Mouse (Mus musculus) intestine, embryonic 16.5 days (tissue): Measurements from ENCODE around the gene Ass1. TPM values are rescaled to one million over a fixed set of nuclear protein-coding genes. Genes with fewer than 3 reads are reported as not detected.
A peak's percentile ranks its signal among the peaks of the same experiment; 100 is the strongest.

Source experiments
- ATAC-seq: fragments of 200-750 bp; cut with Nextera tagmentation; 2 replicates; pipeline ENCODE4 v1.8.0; 2017; ENCODE audit warnings: moderate TSS enrichment, moderate library complexity
- H3K27ac ChIP-seq: fragments of 300-500 bp; sonication (generic); 2 replicates; pipeline ENCODE4 v1.5.1; 2014; ENCODE audit warnings: mild to moderate bottlenecking, low read length
- H3K27me3 ChIP-seq: fragments of 300-500 bp; sonication (generic); replicated peaks from 2 replicates; pipeline ENCODE4 v1.6.1; 2014; ENCODE audit warnings: low read length, control low read depth, mixed read lengths; ENCODE audit not compliant: control insufficient read depth, insufficient read depth
- H3K36me3 ChIP-seq: fragments of 300-500 bp; sonication (generic); 2 replicates; pipeline ENCODE4 v1.6.1; 2014; ENCODE audit warnings: low read length, control low read depth; ENCODE audit not compliant: control insufficient read depth, insufficient read depth
- H3K4me1 ChIP-seq: fragments of 300-500 bp; sonication (generic); 2 replicates; pipeline ENCODE4 v1.6.1; 2014; ENCODE audit warnings: low read length, control low read depth, mixed read lengths; ENCODE audit not compliant: control insufficient read depth, insufficient read depth
- H3K4me2 ChIP-seq: fragments of 300-500 bp; sonication (generic); 2 replicates; pipeline ENCODE4 v1.6.1; 2014; ENCODE audit warnings: low read depth, low read length, control low read depth
- H3K4me3 ChIP-seq: fragments of 300-500 bp; sonication (generic); 2 replicates; pipeline ENCODE4 v1.5.1; 2014; ENCODE audit warnings: mild to moderate bottlenecking, low read length
- H3K9ac ChIP-seq: fragments of 300-500 bp; sonication (generic); 2 replicates; pipeline ENCODE4 v1.6.1; 2014; ENCODE audit warnings: low read depth, low read length
- H3K9me3 ChIP-seq: fragments of 300-500 bp; sonication (generic); 2 replicates; pipeline ENCODE4 v1.6.1; 2016; ENCODE audit warnings: low read length, control low read depth; ENCODE audit not compliant: control insufficient read depth
- WGBS: fragments of 180-500 bp; shearing (Covaris S2); extraction: QIAGEN DNeasy Blood & Tissue Kit; methylation state at CpG from one replicate; pipeline ENCODE4 v1.1.7; 2014; 5-methylcytosine and 5-hydroxymethylcytosine counted together
- polyA plus RNA-seq: library from polyadenylated mRNA; unstranded; fragments of >200 nt; fragmentation: Nextera tagmentation; extraction: Ambion mirVana; gene quantifications from 2 replicates; pipeline ENCODE4 v1.2.1, GENCODE M21; 2015

The Ass1 gene
- polyA plus RNA-seq, result 374 and 535 TPM in 2 replicates

GRCm38 (mm10) chr2:31469931-31470682 lies at the start of gene Ass1:
Ass1 (plus strand) TSS chr2:31470207.
- H3K4me3 ChIP-seq, result peak within 1 kb of the TSS; percentile 66
- WGBS, result 1% methylated on average over 47 of the region's 49 CpGs
- H3K9me3 ChIP-seq, result no peaks in the 10 kb centered on the region
- H3K27me3 ChIP-seq, result no peaks in the 10 kb centered on the region
- peak within 1 kb of the TSS; percentile 91 for H3K4me2 ChIP-seq
- H3K9ac ChIP-seq, result peak within 1 kb of the TSS; percentile 78
- ATAC-seq, result peak; percentile 91
- H3K27ac ChIP-seq, result peak within 1 kb of the TSS; percentile 64
- H3K36me3 ChIP-seq, result no peaks in the 10 kb centered on the region
- peaks cover 17% of the 10 kb centered on the region for H3K4me1 ChIP-seq

GRCm38 (mm10) chr2:31420914-31421313 lies 49.1 kb upstream of the Ass1 start:
- no peaks in the 10 kb centered on the region for H3K4me1 ChIP-seq
- H3K36me3 ChIP-seq, result no peaks in the 10 kb centered on the region
- H3K4me3 ChIP-seq, result no peak overlapping the region
- 72% methylated on average over 6 of the region's 6 CpGs for WGBS
- H3K9me3 ChIP-seq, result no peaks in the 10 kb centered on the region
- H3K9ac ChIP-seq, result no peak overlapping the region
- no peaks in the 10 kb centered on the region for H3K27me3 ChIP-seq
- 0 out of 2 replicates have a peak, but pooled peaks have one; percentile 33 for ATAC-seq
- H3K27ac ChIP-seq, result no peak overlapping the region
- H3K4me2 ChIP-seq, result no peak overlapping the region

- ATAC-seq, result no peak
- no peak overlapping the region for H3K4me3 ChIP-seq
- no peak overlapping the region for H3K9ac ChIP-seq
- no peaks in the 10 kb centered on the region for H3K4me1 ChIP-seq
- no peaks in the 10 kb centered on the region for H3K9me3 ChIP-seq
- no peak overlapping the region for H3K27ac ChIP-seq
- H3K4me2 ChIP-seq, result no peak overlapping the region
- WGBS, result 60% methylated on average over 6 of the region's 6 CpGs
- H3K27me3 ChIP-seq, result no peaks in the 10 kb centered on the region
- no peaks in the 10 kb centered on the region for H3K36me3 ChIP-seq
Measured at GRCm38 (mm10) chr2:31422576-31422975, 47.4 kb upstream of the Ass1 start.

- H3K9me3 ChIP-seq, result no peaks in the 10 kb centered on the region
- ATAC-seq, result no peak
- no peaks in the 10 kb centered on the region for H3K4me1 ChIP-seq
- no peak overlapping the region for H3K4me3 ChIP-seq
- 76% methylated on average over 5 of the region's 5 CpGs for WGBS
- no peaks in the 10 kb centered on the region for H3K36me3 ChIP-seq
- no peak overlapping the region for H3K4me2 ChIP-seq
- H3K9ac ChIP-seq, result no peak overlapping the region
- H3K27me3 ChIP-seq, result no peaks in the 10 kb centered on the region
- H3K27ac ChIP-seq, result no peak overlapping the region
Measured at GRCm38 (mm10) chr2:31431477-31431876, 38.5 kb upstream of the Ass1 start.

DNA sequence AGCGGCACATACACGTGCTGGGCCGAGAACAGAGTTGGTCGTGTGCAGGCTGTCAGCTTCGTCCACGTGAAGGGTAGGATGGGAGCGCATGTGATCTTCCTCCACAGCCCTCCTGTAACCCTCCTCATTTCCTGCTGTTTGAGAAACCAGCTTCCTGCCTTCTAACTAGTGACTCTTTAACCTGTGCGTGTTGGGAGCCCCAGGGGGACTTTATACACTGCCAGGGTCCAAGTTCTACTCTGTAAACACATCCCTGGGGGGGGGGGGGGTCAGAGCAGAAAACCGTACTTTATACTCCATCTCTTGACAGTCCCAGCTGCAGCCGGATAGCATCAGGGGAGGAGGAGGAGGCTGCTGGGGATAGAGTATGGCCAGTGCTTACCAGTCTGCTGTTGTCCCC lies 35.3 kb upstream of the Ass1 start:
- no peak for ATAC-seq
- no peak overlapping the region for H3K9ac ChIP-seq
- 52% methylated on average over 10 of the region's 10 CpGs for WGBS

GRCm38 (mm10) chr2:31435567-31435966 lies 34.4 kb upstream of the Ass1 start:
- Histone ChIP-seq H3K4me2 (no peak overlapping the region), H3K36me3 (no peaks in the 10 kb centered on the region), H3K27ac (no peak overlapping the region), H3K9ac (no peak overlapping the region), H3K4me3 (no peak overlapping the region), H3K9me3 (no peaks in the 10 kb centered on the region), H3K4me1 (0 out of 2 replicates have a peak, but pooled peaks cover 3% of the 10 kb centered on the region), H3K27me3 (no peaks in the 10 kb centered on the region)
- ATAC-seq, result no peak; the same call in 1 of the 2 replicates
- 51% methylated on average over 6 of the region's 6 CpGs for WGBS

More for the DNA sequence above, 35.3 kb upstream of the Ass1 start:
- no peak overlapping the region for H3K27ac ChIP-seq
- 0 out of 2 replicates have a peak, but pooled peaks cover 3% of the 10 kb centered on the region for H3K4me1 ChIP-seq
- H3K4me3 ChIP-seq, result no peak overlapping the region
- H3K9me3 ChIP-seq, result no peaks in the 10 kb centered on the region
- no peak overlapping the region for H3K4me2 ChIP-seq
- no peaks in the 10 kb centered on the region for H3K36me3 ChIP-seq
- no peaks in the 10 kb centered on the region for H3K27me3 ChIP-seq

GRCm38 (mm10) chr2:31437480-31438245 lies 32.3 kb upstream of the Ass1 start:
- Histone ChIP-seq H3K4me1 (0 out of 2 replicates have a peak, but pooled peaks cover 5% of the 10 kb centered on the region), H3K9me3 (no peaks in the 10 kb centered on the region), H3K36me3 (no peaks in the 10 kb centered on the region), H3K27me3 (no peaks in the 10 kb centered on the region), H3K4me2 (no peak overlapping the region), H3K4me3 (no peak overlapping the region), H3K27ac (no peak overlapping the region), H3K9ac (no peak overlapping the region)
- no peak for ATAC-seq
- 60% methylated on average over 14 of the region's 14 CpGs for WGBS

- no peak overlapping the region for H3K4me3 ChIP-seq
- H3K27me3 ChIP-seq, result no peaks in the 10 kb centered on the region
- H3K4me1 ChIP-seq, result 0 out of 2 replicates have a peak, but pooled peaks cover 5% of the 10 kb centered on the region
- no peak overlapping the region for H3K9ac ChIP-seq
- H3K9me3 ChIP-seq, result no peaks in the 10 kb centered on the region
- no peak overlapping the region for H3K4me2 ChIP-seq
- H3K36me3 ChIP-seq, result no peaks in the 10 kb centered on the region
- no peak for ATAC-seq
- WGBS, result 78% methylated on average over 6 of the region's 6 CpGs
- no peak overlapping the region for H3K27ac ChIP-seq
Measured at GRCm38 (mm10) chr2:31439576-31439975, 30.4 kb upstream of the Ass1 start.

DNA sequence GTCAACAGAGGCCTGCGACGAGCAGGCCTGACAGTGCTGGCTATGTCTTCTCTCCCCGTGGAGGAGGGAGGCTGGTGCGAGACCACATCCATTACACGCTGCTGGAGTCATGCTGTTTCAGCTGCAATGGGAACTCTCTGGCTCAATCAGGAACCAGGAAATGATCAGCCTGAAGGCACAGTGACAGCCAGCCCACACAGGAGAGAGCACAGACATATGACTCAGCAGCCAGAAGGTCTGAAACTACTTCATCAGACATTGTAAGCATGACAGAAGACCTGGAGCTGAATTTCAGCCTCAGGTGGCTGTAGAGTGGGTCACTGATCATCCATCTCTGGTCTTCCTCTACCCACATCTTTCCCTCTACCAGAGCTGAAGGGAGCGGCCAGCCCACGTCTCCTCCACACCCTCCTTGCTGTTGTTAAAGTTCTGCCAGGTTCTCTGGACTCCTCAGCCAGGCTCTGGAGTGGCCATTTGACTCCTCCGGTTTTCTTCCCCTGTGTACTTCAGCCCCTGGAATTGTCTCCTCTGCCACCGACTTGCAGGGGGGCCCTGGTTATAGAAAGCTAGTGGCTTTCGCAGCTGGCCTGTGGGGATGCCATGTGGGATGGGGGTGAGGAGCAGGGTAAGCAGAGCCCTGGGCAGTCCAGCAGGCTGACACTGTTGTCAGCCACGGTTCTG lies 27.4 kb upstream of the Ass1 start:
- 56% methylated on average over 11 of the region's 11 CpGs for WGBS
- Histone ChIP-seq H3K27ac (no peak overlapping the region), H3K4me1 (0 out of 2 replicates have a peak, but pooled peaks cover 2% of the 10 kb centered on the region), H3K9ac (no peak overlapping the region), H3K27me3 (no peaks in the 10 kb centered on the region), H3K36me3 (no peaks in the 10 kb centered on the region), H3K4me3 (no peak overlapping the region), H3K4me2 (no peak overlapping the region), H3K9me3 (no peaks in the 10 kb centered on the region)
- ATAC-seq, result peak; percentile 80
